Mouse (Mus musculus) stomach, postnatal 0 days (tissue): Measurements from ENCODE around the gene Gabpa.

Experiments
- CTCF ChIP-seq: IDR thresholded peaks from 2 replicates; pipeline ENCODE4 v1.5.1; 2016; ENCODE audit warnings: antibody characterized with exemption, low read depth, mild to moderate bottlenecking, moderate library complexity
- EP300 ChIP-seq: optimal IDR thresholded peaks from 2 replicates; pipeline ENCODE3; 2016; ENCODE audit warnings: antibody characterized with exemption

- TF ChIP-seq CTCF (peak; percentile 80), EP300 (no peak)
These were observed 17.3 kb upstream of the Gabpa start for GRCm38 (mm10) chr16:84817423-84817822.
